Mouse (Mus musculus) stomach, postnatal 0 days (tissue): ENCODE results near the gene Adamtsl2.
A peak's percentile ranks its signal among the peaks of the same experiment; 100 is the strongest.

Experiments
- CTCF ChIP-seq: IDR thresholded peaks from 2 replicates; pipeline ENCODE4 v1.5.1; 2016; ENCODE audit warnings: antibody characterized with exemption, low read depth, mild to moderate bottlenecking, moderate library complexity
- EP300 ChIP-seq: optimal IDR thresholded peaks from 2 replicates; pipeline ENCODE3; 2016; ENCODE audit warnings: antibody characterized with exemption

GRCm38 (mm10) chr2:27058751-27059150, 20.4 kb upstream of the Adamtsl2 start:
- TF ChIP-seq EP300, result no peak
- peak; percentile 11; the same call in 1 of the 2 replicates for TF ChIP-seq CTCF
